ENCODE assay signal across 23 mouse cellular contexts in genomic region chr2:131364689-131365088, GRCm38 (mm10).
"Had no signal": no experiment of that assay in that cellular context is flagged by ENCODE, and none has a peak within 500 bp of the region (broad histone marks: within the 10 kb centered on the region; RNA-seq: fewer than 3 reads in every experiment).

No protein-coding gene starts in this region.

- H3K36me3 ChIP-seq: heart, embryonic 13.5 days; heart, embryonic 15.5 days; hindbrain, embryonic 13.5 days; intestine, embryonic 15.5 days; limb, embryonic 13.5 days; limb, embryonic 15.5 days had no signal

- H3K4me1 ChIP-seq: heart, embryonic 13.5 days; heart, embryonic 15.5 days; hindbrain, embryonic 13.5 days; intestine, embryonic 15.5 days; limb, embryonic 13.5 days; limb, embryonic 15.5 days had no signal

- H3K4me3 ChIP-seq: heart, adult 2 months; heart, embryonic 13.5 days; heart, embryonic 15.5 days; hindbrain, embryonic 13.5 days; intestine, embryonic 15.5 days; limb, embryonic 13.5 days; limb, embryonic 15.5 days had no signal

- H3K4me2 ChIP-seq: heart, embryonic 11.5 days; heart, embryonic 13.5 days; heart, embryonic 15.5 days; hindbrain, embryonic 13.5 days; intestine, embryonic 15.5 days; limb, embryonic 13.5 days; limb, embryonic 15.5 days had no signal

- ATAC-seq: hindbrain, embryonic 16.5 days; inflammation-experienced regulatory T-cells, adult 6 months; intestine, embryonic 15.5 days; intestine, postnatal 0 days had no signal

- H3K27me3 ChIP-seq: hindbrain, embryonic 13.5 days; intestine, embryonic 15.5 days; limb, embryonic 13.5 days had no signal

- DNase-seq: gastrocnemius, postnatal 10 days; gastrocnemius, postnatal 25 days; heart, adult 2 months; heart, postnatal 14 days; heart, postnatal 36 days; kidney, adult 18-20 months; kidney, adult 8-10 months; kidney, postnatal 14 days; kidney, postnatal 36 days; layer of hippocampus, adult 9-11 months; layer of hippocampus, postnatal 36 days; left cerebral cortex, postnatal 4 days had no signal

- H3K9ac ChIP-seq: heart, embryonic 13.5 days; heart, embryonic 15.5 days; hindbrain, embryonic 13.5 days; intestine, embryonic 15.5 days; limb, embryonic 13.5 days; limb, embryonic 15.5 days had no signal

- H3K27ac ChIP-seq: heart, adult 2 months; heart, embryonic 13.5 days; heart, embryonic 15.5 days; hindbrain, embryonic 13.5 days; intestine, embryonic 15.5 days; kidney, postnatal 0 days; limb, embryonic 13.5 days; limb, embryonic 15.5 days had no signal

- H3K9me3 ChIP-seq: heart, embryonic 13.5 days; heart, embryonic 15.5 days; hindbrain, embryonic 13.5 days; intestine, embryonic 15.5 days; limb, embryonic 13.5 days; limb, embryonic 15.5 days had no signal
